Mouse (Mus musculus) liver, adult 2 months (tissue): Measurements from ENCODE around the gene Nptxr. TPM values are rescaled to one million over a fixed set of nuclear protein-coding genes. Genes with fewer than 3 reads are reported as not detected.

Experiments used
- DNase-seq: peaks from one replicate; pipeline ENCODE4 v3.0.0-alpha.2; 2011; ENCODE audit warnings: low read depth, low spot score; ENCODE audit errors: extremely low read depth
- H3K27ac ChIP-seq: fragments of 200-500 bp; replicated peaks from 2 replicates; pipeline ENCODE4 v1.5.1; 2012; ENCODE audit warnings: low read depth, mild to moderate bottlenecking, control low read depth, inconsistent platforms, low read length; ENCODE audit not compliant: insufficient read depth
- H3K27me3 ChIP-seq: fragments of 200-500 bp; 2 replicates; pipeline ENCODE4 v1.6.1; 2012; ENCODE audit warnings: mild to moderate bottlenecking, moderate library complexity, low read length, inconsistent platforms; ENCODE audit not compliant: control insufficient read depth, insufficient read depth
- H3K36me3 ChIP-seq: fragments of 200-500 bp; 2 replicates; pipeline ENCODE4 v1.6.1; 2012; ENCODE audit warnings: low read length, inconsistent platforms; ENCODE audit not compliant: control insufficient read depth, insufficient read depth
- H3K4me1 ChIP-seq: fragments of 200-500 bp; 2 replicates; pipeline ENCODE4 v1.6.1; 2011; ENCODE audit warnings: low read length; ENCODE audit not compliant: control insufficient read depth, insufficient read depth
- H3K4me3 ChIP-seq: fragments of 200-500 bp; 2 replicates; pipeline ENCODE4 v1.5.1; 2011; ENCODE audit warnings: low read depth, mild to moderate bottlenecking, control low read depth, low read length, moderate library complexity; ENCODE audit not compliant: insufficient read depth
- H3K79me2 ChIP-seq: fragments of 200-500 bp; 2 replicates; pipeline ENCODE4 v1.6.1; 2012; ENCODE audit warnings: inconsistent platforms, mild to moderate bottlenecking, low read length, moderate library complexity; ENCODE audit not compliant: control insufficient read depth, insufficient read depth
- H3K9ac ChIP-seq: fragments of 200-500 bp; 2 replicates; pipeline ENCODE4 v1.6.1; 2012; ENCODE audit warnings: low read depth, mild to moderate bottlenecking, control low read depth, inconsistent platforms, low read length
- CTCF ChIP-seq: fragments of 200-500 bp; IDR thresholded peaks from 2 replicates; pipeline ENCODE4 v1.5.1; 2011; ENCODE audit warnings: low read depth, low read length, control low read depth
- POLR2A ChIP-seq: fragments of 200-500 bp; IDR thresholded peaks from 2 replicates; pipeline ENCODE4 v1.6.1; 2011; ENCODE audit warnings: low read length, control low read depth; ENCODE audit not compliant: insufficient read depth; ENCODE audit errors: extremely low read depth
- WGBS: fragments of 180-500 bp; shearing (Covaris S2); methylation state at CpG from one replicate; pipeline ENCODE4 v1.1.7; 2018; 5-methylcytosine and 5-hydroxymethylcytosine counted together
- polyA plus RNA-seq: library from polyadenylated mRNA; depleted of rRNA; stranded (reverse); fragments of >200 nt; gene quantifications from 2 replicates; pipeline ENCODE4 v1.2.3, GENCODE M21; 2012
- total RNA-seq: library from RNA; depleted of rRNA; stranded (reverse); fragments of >200 nt; gene quantifications from 2 replicates; pipeline ENCODE4 v1.2.3, GENCODE M21; 2014

The Nptxr gene
- total and polyA plus RNA-seq, 2 experiments, result 0.09 to 0.11 TPM

DNA sequence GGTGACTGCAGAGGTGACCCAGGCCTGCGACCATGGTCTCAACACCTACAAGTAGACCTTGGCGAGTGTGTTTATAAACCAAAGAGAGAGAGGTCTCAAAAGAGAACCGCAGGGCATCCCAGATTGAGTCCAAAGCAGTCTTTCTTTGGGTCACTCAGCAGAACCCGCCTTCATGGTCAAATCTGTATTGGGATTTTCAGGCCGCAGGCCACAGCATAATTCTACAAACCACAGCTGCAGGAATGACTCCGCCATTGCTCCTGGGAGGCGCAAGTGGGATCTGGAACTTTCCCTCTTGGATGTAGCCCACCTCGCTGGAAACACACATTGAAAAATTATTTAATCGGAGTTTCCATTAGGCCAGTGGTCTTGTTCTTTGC, 30.3 kb upstream of the Nptxr start:
- no peak overlapping the region for H3K27ac ChIP-seq
- no peak overlapping the region for H3K4me3 ChIP-seq
- no peaks in the 10 kb centered on the region for H3K36me3 ChIP-seq
- no peaks in the 10 kb centered on the region for H3K79me2 ChIP-seq
- 81% methylated on average over 9 of the region's 9 CpGs for WGBS
- no peak overlapping the region for H3K9ac ChIP-seq
- TF ChIP-seq CTCF (no peak), POLR2A (no peak)
- no peaks in the 10 kb centered on the region for H3K4me1 ChIP-seq
- no peak for DNase-seq
- peaks cover 3% of the 10 kb centered on the region; the same call in 1 of the 2 replicates for H3K27me3 ChIP-seq

- Histone ChIP-seq H3K79me2 (no peaks in the 10 kb centered on the region), H3K27ac (no peak within 1 kb of the TSS), H3K36me3 (no peaks in the 10 kb centered on the region), H3K4me3 (peak within 1 kb of the TSS; percentile 73), H3K4me1 (no peaks in the 10 kb centered on the region), H3K9ac (peak within 1 kb of the TSS; percentile 72), H3K27me3 (peaks cover 3% of the 10 kb centered on the region; the same call in 1 of the 2 replicates)
- no peak for DNase-seq
- 0 out of 2 replicates have a peak, but pooled peaks have one; percentile 26 for TF ChIP-seq POLR2A
- TF ChIP-seq CTCF, result no peak
- 4% methylated on average over 58 of the region's 58 CpGs for WGBS
Observed at GRCm38 (mm10) chr15:79834130-79834880, 29.7 kb upstream of the Nptxr start, which contains the start of the genes Npcd and Cbx6. TSS of gene Npcd (minus strand) at chr15:79834237. TSS of gene Cbx6 (minus strand) at chr15:79834688.

- Histone ChIP-seq H3K27ac (no peak overlapping the region), H3K36me3 (no peaks in the 10 kb centered on the region), H3K9ac (peak overlapping the region; percentile 72), H3K4me3 (peak overlapping the region; percentile 73), H3K4me1 (no peaks in the 10 kb centered on the region), H3K79me2 (no peaks in the 10 kb centered on the region), H3K27me3 (0 out of 2 replicates have a peak, but pooled peaks cover 3% of the 10 kb centered on the region)
- no peak for DNase-seq
- no peak for TF ChIP-seq POLR2A
- TF ChIP-seq CTCF, result no peak
- 8% methylated on average over 38 of the region's 41 CpGs for WGBS
Observed at GRCm38 (mm10) chr15:79833251-79834050, 28.9 kb upstream of the Nptxr start.

DNA sequence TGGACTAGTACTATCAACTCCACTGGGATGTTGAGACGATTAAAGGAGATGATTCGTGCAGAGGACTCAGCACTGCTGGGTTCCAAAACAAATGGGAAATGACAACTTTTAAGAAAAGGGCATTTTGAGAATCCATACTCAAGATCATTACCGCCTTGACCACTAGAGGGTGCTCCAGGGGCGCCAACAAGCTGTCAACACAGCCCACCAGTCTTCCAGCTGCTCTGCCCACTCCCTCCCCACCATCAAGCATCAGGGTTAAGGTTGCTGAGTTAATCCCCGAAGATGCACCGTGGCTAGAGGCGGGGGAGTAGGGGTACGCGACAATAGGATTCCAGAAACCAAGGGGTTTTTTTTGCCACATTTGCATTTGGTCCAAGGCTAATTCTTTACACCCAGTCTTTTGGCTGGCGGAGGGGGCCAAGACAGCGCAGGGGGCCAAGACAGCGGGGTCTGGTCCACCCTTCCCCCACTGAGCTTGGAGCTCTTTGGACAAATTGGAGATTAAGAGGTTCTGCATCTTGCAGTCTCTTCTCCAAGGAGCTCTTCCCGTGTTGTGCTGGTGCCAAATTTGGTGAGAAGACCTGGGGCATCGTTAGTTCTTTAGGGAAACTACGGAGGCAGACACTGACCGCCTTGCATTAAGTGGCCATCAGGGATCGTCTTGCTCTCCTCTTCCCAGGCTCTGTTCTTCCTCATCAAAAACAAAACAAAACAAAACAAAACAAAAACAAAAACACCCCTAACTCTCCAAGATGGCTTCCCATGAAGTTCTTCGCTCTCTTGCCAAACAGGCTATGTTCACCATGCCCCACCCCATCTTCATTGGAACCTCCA, 27.7 kb upstream of the Nptxr start:
- DNase-seq, result peak; percentile 8
- 0 out of 2 replicates have a peak, but pooled peaks cover 3% of the 10 kb centered on the region for H3K27me3 ChIP-seq
- no peak overlapping the region for H3K4me3 ChIP-seq
- H3K36me3 ChIP-seq, result no peaks in the 10 kb centered on the region
- H3K27ac ChIP-seq, result no peak overlapping the region
- 45% methylated on average over 18 of the region's 18 CpGs for WGBS
- no peak overlapping the region for H3K9ac ChIP-seq
- no peaks in the 10 kb centered on the region for H3K79me2 ChIP-seq
- TF ChIP-seq POLR2A, result no peak
- TF ChIP-seq CTCF, result peak; percentile 82
- no peaks in the 10 kb centered on the region for H3K4me1 ChIP-seq

DNA sequence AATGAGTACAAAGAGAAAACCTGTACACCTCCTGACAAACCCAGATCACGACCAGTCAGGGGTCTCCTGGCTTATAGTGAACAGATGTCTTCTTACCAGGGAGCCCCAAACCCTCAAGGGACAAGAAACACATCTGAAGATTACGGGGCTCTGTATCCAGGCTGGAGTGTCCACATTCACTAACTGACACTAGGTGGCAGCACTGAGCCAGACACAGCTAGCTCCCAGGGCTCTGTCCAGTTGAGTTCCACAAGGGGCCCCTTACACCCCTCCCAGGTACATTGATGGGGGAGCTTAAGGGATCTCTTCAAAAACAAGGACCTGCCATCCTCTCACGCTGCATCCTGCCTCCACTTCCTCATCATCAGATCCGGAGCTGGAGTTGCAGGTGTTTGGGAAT, 25.8 kb upstream of the Nptxr start:
- H3K9ac ChIP-seq, result no peak overlapping the region
- peak; percentile 33 for DNase-seq
- no peaks in the 10 kb centered on the region for H3K36me3 ChIP-seq
- no peaks in the 10 kb centered on the region for H3K4me1 ChIP-seq
- WGBS, result 15% methylated on average over 4 of the region's 4 CpGs
- peak; percentile 88 for TF ChIP-seq CTCF
- TF ChIP-seq POLR2A, result no peak
- no peak overlapping the region for H3K27ac ChIP-seq
- H3K27me3 ChIP-seq, result 0 out of 2 replicates have a peak, but pooled peaks cover 3% of the 10 kb centered on the region
- H3K79me2 ChIP-seq, result no peaks in the 10 kb centered on the region
- H3K4me3 ChIP-seq, result no peak overlapping the region
